Mouse (Mus musculus) limb, embryonic 12.5 days (tissue): ENCODE results near the gene Ccdc51. TPM values are rescaled to one million over a fixed set of nuclear protein-coding genes. Genes with fewer than 3 reads are reported as not detected.
A peak's percentile ranks its signal among the peaks of the same experiment; 100 is the strongest.

Experiments
- ATAC-seq: fragments of 200-750 bp; cut with Nextera tagmentation; 2 replicates; pipeline ENCODE4 v1.8.0; 2017; ENCODE audit warnings: low read depth, moderate TSS enrichment; ENCODE audit not compliant: insufficient number of reproducible peaks, insufficient read depth, low FRiP score, low TSS enrichment
- H3K27ac ChIP-seq: fragments of 300-500 bp; sonication (generic); 2 replicates; pipeline ENCODE4 v1.5.1; 2016; ENCODE audit warnings: mild to moderate bottlenecking, moderate library complexity
- H3K27me3 ChIP-seq: fragments of 300-500 bp; sonication (generic); 2 replicates; pipeline ENCODE4 v1.6.1; 2016; ENCODE audit warnings: mild to moderate bottlenecking, moderate library complexity
- H3K36me3 ChIP-seq: fragments of 300-500 bp; sonication (generic); 2 replicates; pipeline ENCODE4 v1.6.1; 2016; ENCODE audit warnings: mild to moderate bottlenecking, moderate library complexity
- H3K4me1 ChIP-seq: fragments of 300-500 bp; sonication (generic); replicated peaks from 2 replicates; pipeline ENCODE4 v1.6.1; 2016
- H3K4me2 ChIP-seq: fragments of 300-500 bp; sonication (generic); 2 replicates; pipeline ENCODE4 v1.6.1; 2016; ENCODE audit warnings: mild to moderate bottlenecking, moderate library complexity
- H3K4me3 ChIP-seq: fragments of 300-500 bp; sonication (generic); replicated peaks from 2 replicates; pipeline ENCODE4 v1.5.1; 2016; ENCODE audit warnings: mild to moderate bottlenecking
- H3K9ac ChIP-seq: fragments of 300-500 bp; sonication (generic); replicated peaks from 2 replicates; pipeline ENCODE4 v1.6.1; 2016; ENCODE audit warnings: mild to moderate bottlenecking, moderate library complexity
- H3K9me3 ChIP-seq: fragments of 300-500 bp; sonication (generic); 2 replicates; pipeline ENCODE4 v1.6.1; 2016; ENCODE audit warnings: mild to moderate bottlenecking, moderate library complexity
- WGBS: fragments of 180-500 bp; shearing (Covaris S2); methylation state at CpG from one replicate; pipeline ENCODE4 v1.1.7; 2016; 5-methylcytosine and 5-hydroxymethylcytosine counted together
- polyA plus RNA-seq: library from polyadenylated mRNA; unstranded; fragments of >200 nt; fragmentation: Nextera tagmentation; extraction: Ambion mirVana; gene quantifications from 2 replicates; pipeline ENCODE4 v1.2.1, GENCODE M21; 2016

The Ccdc51 gene
- polyA plus RNA-seq, 1 experiment from 2014 or later = 12.8 TPM

DNA sequence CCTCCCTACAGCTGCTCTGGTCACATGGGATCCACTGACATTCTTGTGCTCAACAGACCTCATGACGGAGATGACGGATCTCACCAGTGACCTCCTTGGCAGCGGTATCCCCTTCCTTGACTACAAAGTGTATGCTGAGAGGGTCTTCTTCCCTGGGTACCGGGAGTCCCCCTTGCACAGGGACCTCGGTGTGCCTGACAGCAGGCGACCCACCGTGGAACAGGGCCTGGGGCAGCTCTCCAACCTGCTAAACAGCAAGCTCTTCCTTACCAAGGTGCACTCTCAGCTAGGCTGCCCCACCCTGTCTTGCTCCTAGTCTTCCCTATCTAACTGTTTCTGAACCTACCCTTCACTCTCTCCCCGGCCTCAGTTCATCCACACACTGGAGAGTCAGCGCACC is 29.3 kb downstream of the Ccdc51 start:
- H3K27ac ChIP-seq = no peak overlapping the region
- H3K4me1 ChIP-seq = peaks cover 13% of the 10 kb centered on the region
- H3K4me2 ChIP-seq = no peak overlapping the region
- 95% methylated on average over 9 of the region's 9 CpGs for whole genome bisulfite sequencing
- peaks cover 96% of the 10 kb centered on the region for H3K36me3 ChIP-seq
- no peak for ATAC-seq
- H3K9ac ChIP-seq = no peak overlapping the region
- H3K27me3 ChIP-seq = no peaks in the 10 kb centered on the region
- H3K9me3 ChIP-seq = no peaks in the 10 kb centered on the region
- H3K4me3 ChIP-seq = no peak overlapping the region

DNA sequence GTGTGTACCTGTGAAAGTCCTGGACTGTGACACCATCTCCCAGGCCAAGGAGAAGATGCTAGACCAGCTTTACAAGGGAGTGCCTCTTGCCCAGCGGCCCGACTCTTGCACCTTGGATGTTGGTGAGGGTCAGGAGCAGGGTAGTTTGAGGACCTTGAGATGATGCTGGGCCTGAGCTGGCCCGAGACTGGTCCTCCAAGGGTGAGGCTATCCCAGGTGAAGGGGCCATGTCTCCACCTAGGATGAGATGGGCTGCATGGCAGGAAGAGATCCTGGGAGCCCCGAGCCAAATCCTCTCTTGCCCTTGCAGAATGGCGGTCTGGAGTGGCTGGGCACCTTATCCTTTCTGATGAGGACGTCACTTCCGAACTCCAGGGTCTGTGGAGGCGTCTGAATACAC is 31.0 kb downstream of the Ccdc51 start:
- no peak for ATAC-seq
- WGBS = 91% methylated on average over 8 of the region's 8 CpGs
- no peak overlapping the region for H3K27ac ChIP-seq

DNA sequence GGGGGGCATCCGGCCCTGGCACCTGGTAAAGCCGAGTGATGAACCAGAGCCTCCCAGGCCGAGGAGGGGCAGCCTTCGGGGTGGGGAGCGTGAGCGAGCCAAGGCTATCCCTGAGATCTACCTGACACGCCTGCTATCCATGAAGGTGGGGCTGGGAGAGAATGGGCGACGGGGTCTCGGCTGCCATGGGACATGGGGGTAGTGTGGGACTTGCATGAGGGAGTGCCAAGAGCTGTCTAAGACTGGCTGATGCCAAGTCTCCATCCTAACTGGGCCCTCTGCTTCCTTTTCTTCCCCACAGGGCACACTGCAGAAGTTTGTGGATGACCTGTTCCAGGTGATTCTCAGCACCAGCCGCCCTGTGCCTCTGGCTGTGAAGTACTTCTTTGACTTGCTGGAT is 32.0 kb downstream of the Ccdc51 start:
- H3K4me1 ChIP-seq = no peaks in the 10 kb centered on the region
- H3K27me3 ChIP-seq = no peaks in the 10 kb centered on the region
- peaks cover 100% of the 10 kb centered on the region for H3K36me3 ChIP-seq
- H3K4me3 ChIP-seq = no peak overlapping the region
- no peak overlapping the region for H3K4me2 ChIP-seq
- no peak for ATAC-seq
- H3K9ac ChIP-seq = no peak overlapping the region
- H3K27ac ChIP-seq = no peak overlapping the region
- no peaks in the 10 kb centered on the region for H3K9me3 ChIP-seq
- WGBS = 95% methylated on average over 11 of the region's 11 CpGs

More for the DNA sequence above, 31.0 kb downstream of the Ccdc51 start:
- H3K27me3 ChIP-seq = no peaks in the 10 kb centered on the region
- peaks cover 100% of the 10 kb centered on the region for H3K36me3 ChIP-seq
- H3K4me3 ChIP-seq = no peak overlapping the region
- no peak overlapping the region for H3K9ac ChIP-seq
- no peaks in the 10 kb centered on the region for H3K9me3 ChIP-seq
- no peaks in the 10 kb centered on the region for H3K4me1 ChIP-seq
- H3K4me2 ChIP-seq = no peak overlapping the region

DNA sequence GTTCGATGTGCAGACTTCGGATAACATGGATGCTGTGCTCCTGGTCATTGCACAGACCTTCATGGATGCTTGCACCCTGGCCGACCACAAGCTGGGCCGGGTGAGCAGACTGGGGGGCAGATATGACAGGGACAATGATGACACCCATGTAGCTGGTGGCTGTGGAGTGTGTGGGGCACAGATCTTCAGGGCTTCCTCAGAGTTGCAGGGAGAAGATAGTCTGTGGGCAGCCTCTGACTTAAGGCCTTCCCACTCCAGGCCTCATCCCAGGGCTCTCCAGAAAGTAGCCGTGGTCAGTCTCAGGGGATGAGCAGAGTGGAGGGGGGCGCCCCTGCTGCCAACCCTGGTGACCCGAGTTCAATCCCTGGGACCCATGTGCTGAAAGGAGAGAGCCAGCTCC is 32.6 kb downstream of the Ccdc51 start:
- WGBS = 85% methylated on average over 7 of the region's 7 CpGs
- H3K9ac ChIP-seq = no peak overlapping the region
- peaks cover 100% of the 10 kb centered on the region for H3K36me3 ChIP-seq
- H3K27me3 ChIP-seq = no peaks in the 10 kb centered on the region
- H3K9me3 ChIP-seq = no peaks in the 10 kb centered on the region
- no peaks in the 10 kb centered on the region for H3K4me1 ChIP-seq
- no peak overlapping the region for H3K4me3 ChIP-seq
- no peak overlapping the region for H3K4me2 ChIP-seq
- ATAC-seq = no peak
- H3K27ac ChIP-seq = no peak overlapping the region

DNA sequence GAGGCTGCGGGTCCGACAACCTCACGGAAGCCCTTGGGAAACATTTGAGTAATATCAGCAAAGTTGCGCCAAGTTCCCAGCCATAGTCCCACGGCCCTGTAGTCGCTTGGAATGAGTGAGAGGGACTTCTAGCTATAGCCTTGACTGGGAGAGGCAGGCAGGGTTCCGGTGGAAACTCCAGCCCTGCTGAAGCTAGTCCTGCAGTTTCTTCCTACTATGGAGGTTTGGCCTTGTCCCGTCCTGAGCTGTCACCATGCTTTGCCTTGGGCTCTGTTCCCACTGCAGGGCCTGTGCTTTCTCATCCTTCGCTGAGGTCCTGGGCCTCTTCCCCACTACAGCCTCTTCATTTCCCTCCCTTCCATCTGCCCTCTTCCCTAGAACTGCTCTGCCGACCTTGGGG is 33.9 kb downstream of the Ccdc51 start:
- 94% methylated on average over 10 of the region's 10 CpGs for WGBS
- Histone ChIP-seq H3K4me2 (no peak overlapping the region), H3K9me3 (no peaks in the 10 kb centered on the region), H3K36me3 (peaks cover 89% of the 10 kb centered on the region), H3K4me1 (no peaks in the 10 kb centered on the region), H3K27me3 (no peaks in the 10 kb centered on the region), H3K9ac (no peak overlapping the region), H3K27ac (no peak overlapping the region), H3K4me3 (no peak overlapping the region)
- no peak for ATAC-seq

DNA sequence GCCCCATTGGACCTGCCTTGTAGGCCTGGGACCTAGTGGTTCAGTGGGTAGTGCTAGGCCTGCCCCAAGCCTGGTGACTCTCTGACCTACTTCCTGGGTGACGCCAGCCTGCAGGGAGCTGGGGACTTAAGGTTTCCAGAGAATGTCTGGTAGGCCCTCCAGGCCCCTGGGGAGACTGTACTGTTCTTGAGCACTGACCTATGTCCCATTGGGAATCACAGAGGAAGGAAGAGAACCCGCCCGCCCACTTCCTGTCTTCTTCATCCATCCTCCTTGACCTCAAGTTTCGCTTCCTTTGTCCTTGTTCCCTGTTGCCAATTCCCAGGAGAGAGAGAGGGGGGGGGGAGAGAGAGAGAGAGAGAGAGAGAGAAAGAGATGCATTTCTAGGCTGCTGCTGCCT is 35.8 kb downstream of the Ccdc51 start:
- Histone ChIP-seq H3K4me3 (no peak overlapping the region), H3K27me3 (no peaks in the 10 kb centered on the region), H3K9ac (no peak overlapping the region), H3K4me2 (no peak overlapping the region), H3K4me1 (0 out of 2 replicates have a peak, but pooled peaks cover under 1% of the 10 kb centered on the region), H3K9me3 (no peaks in the 10 kb centered on the region), H3K27ac (no peak overlapping the region), H3K36me3 (peaks cover 70% of the 10 kb centered on the region)
- WGBS = 89% methylated on average over 4 of the region's 4 CpGs
- ATAC-seq = no peak

DNA sequence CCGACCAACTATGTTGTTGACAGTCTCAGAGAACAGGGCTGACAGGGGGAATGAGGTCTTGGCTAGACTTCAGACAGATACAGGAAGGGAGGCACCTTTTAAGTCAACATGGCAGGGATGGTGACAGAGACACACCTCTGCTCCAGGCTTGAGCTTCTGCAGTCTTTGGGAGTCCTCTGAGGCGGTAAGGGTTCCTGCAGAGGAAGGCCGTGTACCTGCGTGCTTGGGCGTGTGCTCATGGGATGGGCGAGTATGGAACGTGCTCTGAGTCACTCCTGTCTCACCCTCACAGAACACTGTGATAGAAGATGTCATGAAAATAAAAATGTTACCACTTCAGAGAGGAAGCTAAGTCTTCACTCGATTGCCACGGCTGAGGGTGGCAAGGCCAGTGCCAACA is 37.3 kb downstream of the Ccdc51 start:
- Histone ChIP-seq H3K4me1 (0 out of 2 replicates have a peak, but pooled peaks cover 5% of the 10 kb centered on the region), H3K4me2 (no peak overlapping the region), H3K4me3 (no peak overlapping the region), H3K9me3 (no peaks in the 10 kb centered on the region), H3K27me3 (no peaks in the 10 kb centered on the region), H3K9ac (no peak overlapping the region), H3K27ac (no peak overlapping the region), H3K36me3 (peaks cover 55% of the 10 kb centered on the region)
- WGBS = 93% methylated on average over 9 of the region's 9 CpGs
- ATAC-seq = no peak

DNA sequence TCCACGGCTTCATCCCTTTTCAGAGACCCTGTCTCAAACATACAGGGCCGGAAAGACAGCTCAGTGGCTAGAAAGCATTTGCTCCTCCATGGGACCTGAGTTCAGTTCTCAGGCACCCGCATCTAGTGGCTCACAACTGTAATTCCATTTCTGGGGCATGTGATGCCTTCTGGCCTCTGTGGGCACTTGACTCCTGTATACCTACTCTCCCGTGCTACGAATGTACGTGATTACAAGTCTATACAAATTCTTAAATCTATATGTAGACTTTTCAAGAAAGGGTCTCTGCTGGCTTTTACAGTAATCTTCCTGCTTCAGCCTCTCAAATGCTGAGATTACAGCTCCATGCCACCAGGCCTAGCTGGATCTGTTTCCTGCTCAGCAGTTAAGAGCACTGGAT is 38.7 kb downstream of the Ccdc51 start:
- Histone ChIP-seq H3K4me1 (0 out of 2 replicates have a peak, but pooled peaks cover 5% of the 10 kb centered on the region), H3K9ac (no peak overlapping the region), H3K36me3 (peaks cover 42% of the 10 kb centered on the region), H3K27ac (0 out of 2 replicates have a peak overlapping the region, but pooled peaks have one; percentile 47), H3K27me3 (no peaks in the 10 kb centered on the region), H3K4me3 (no peak overlapping the region), H3K9me3 (no peaks in the 10 kb centered on the region), H3K4me2 (no peak overlapping the region)
- 84% methylated on average over 6 of the region's 6 CpGs for WGBS
- no peak for ATAC-seq

DNA sequence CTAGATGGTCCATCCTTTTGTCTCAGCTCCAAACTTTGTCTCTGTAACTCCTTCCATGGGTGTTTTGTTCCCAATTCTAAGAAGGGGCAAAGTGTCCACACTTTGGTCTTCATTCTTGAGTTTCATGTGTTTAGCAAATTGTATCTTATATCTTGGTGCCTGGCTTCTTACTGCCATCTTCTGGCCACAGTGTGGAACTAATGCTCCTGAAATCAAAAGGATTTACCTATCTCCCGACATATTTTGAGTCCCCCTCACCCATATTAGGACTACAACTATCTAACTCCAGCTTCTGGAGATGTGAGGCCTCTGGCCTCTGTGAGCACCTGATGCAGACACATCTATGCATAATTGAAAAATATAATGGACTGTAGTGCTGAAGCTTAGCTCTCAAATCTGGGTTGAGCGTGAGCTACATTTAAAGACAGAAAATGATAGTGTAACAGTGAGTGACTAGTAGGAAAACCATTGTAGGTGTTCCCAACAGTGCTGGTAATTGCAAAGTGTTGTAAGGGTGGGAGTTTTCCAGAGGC is 40.3 kb downstream of the Ccdc51 start:
- no peak overlapping the region for H3K4me2 ChIP-seq
- no peaks in the 10 kb centered on the region for H3K9me3 ChIP-seq
- no peak overlapping the region for H3K4me3 ChIP-seq
- H3K27ac ChIP-seq = no peak overlapping the region
- H3K36me3 ChIP-seq = peaks cover 25% of the 10 kb centered on the region
- H3K9ac ChIP-seq = no peak overlapping the region
- no peaks in the 10 kb centered on the region for H3K27me3 ChIP-seq
- ATAC-seq = no peak
- 48% methylated on average over 2 of the region's 2 CpGs for WGBS
- 0 out of 2 replicates have a peak, but pooled peaks cover 5% of the 10 kb centered on the region for H3K4me1 ChIP-seq

DNA sequence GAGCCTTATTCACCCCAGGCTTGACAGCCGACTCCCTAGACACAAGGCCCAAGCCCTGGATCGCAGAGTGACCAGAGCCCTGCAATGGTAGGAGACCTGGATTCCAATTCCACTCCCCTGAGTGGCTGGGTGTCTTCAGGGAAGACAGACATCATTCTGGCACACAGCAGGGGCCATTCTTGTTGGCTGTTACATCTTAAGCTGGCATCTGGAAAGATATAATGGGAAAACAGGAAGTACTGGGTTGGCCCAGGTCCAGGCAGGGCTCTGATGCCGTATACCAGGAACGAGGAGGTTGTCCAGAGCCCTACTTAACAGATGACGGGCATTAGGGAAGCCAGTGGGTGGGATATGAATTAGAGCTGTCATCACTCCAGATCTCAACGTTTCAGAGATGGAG is 41.0 kb downstream of the Ccdc51 start:
- 43% methylated on average over 6 of the region's 6 CpGs for WGBS
- Histone ChIP-seq H3K4me2 (no peak overlapping the region), H3K4me1 (0 out of 2 replicates have a peak, but pooled peaks cover 5% of the 10 kb centered on the region), H3K27me3 (no peaks in the 10 kb centered on the region), H3K27ac (no peak overlapping the region), H3K9ac (no peak overlapping the region), H3K36me3 (peaks cover 18% of the 10 kb centered on the region), H3K9me3 (no peaks in the 10 kb centered on the region), H3K4me3 (no peak overlapping the region)
- ATAC-seq = no peak; the same call in 1 of the 2 replicates

DNA sequence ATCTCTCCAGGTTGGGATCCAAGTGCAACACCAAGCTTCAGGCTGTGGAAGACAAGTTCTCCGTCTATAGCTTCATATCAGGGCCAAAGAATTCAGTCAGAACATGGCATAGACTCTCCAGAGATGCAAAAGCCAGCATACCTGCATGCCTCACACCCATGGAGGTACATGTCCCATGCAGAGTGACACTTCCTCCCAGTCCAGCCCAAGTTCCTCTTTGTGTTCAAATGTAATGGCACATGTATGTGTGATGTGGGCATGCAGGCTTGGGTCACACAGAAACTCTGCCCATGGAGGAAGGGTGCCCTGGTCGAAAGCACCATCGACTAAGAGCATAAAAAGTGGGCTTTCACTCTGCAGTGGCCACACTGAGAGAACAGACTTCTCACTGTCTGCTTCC is 41.9 kb downstream of the Ccdc51 start:
- 90% methylated on average over 3 of the region's 3 CpGs for WGBS
- no peaks in the 10 kb centered on the region for H3K9me3 ChIP-seq
- H3K4me2 ChIP-seq = no peak overlapping the region
- no peak overlapping the region for H3K9ac ChIP-seq
- no peaks in the 10 kb centered on the region for H3K27me3 ChIP-seq
- H3K4me1 ChIP-seq = 0 out of 2 replicates have a peak, but pooled peaks cover 5% of the 10 kb centered on the region
- H3K36me3 ChIP-seq = peaks cover 9% of the 10 kb centered on the region
- no peak overlapping the region for H3K27ac ChIP-seq
- ATAC-seq = no peak
- no peak overlapping the region for H3K4me3 ChIP-seq

DNA sequence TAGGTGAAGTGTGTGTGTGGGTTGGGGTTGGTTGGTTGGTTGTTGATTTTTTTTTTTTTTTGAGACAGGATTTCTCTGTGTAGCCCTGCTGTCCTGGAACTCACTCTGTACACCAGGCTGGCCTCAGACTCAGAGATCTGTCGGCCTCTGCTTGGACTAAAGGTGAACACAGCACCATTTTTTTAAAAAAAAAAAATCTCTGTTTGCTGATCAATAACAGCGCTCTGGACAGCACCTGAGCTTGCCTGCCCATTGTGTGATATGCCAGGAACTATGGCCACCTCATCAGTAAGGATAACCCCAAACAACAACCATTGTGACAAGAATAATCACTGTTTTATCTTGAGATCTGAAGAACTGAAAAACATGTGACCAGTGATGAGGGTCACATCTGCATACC is 42.8 kb downstream of the Ccdc51 start:
- no peaks in the 10 kb centered on the region for H3K27me3 ChIP-seq
- 0 out of 2 replicates have a peak, but pooled peaks cover 3% of the 10 kb centered on the region for H3K36me3 ChIP-seq
- H3K4me3 ChIP-seq = no peak overlapping the region
- no peak overlapping the region for H3K4me2 ChIP-seq
- no peak overlapping the region for H3K9ac ChIP-seq
- H3K9me3 ChIP-seq = no peaks in the 10 kb centered on the region
- H3K27ac ChIP-seq = no peak overlapping the region
- WGBS = 83% methylated on average over 2 of the region's 2 CpGs
- 0 out of 2 replicates have a peak, but pooled peaks cover 5% of the 10 kb centered on the region for H3K4me1 ChIP-seq
- ATAC-seq = no peak
